Mouse (Mus musculus) spleen, adult 2 months (tissue): ENCODE data around the gene Fgfr2. TPM values are rescaled to one million over a fixed set of nuclear protein-coding genes. Genes with fewer than 3 reads are reported as not detected.

ENCODE experiments used
- DNase-seq, 2 experiments: peaks; one replicate each; pipeline versions ENCODE4 v3.0.0 to v3.0.0-alpha.2; 2012 to 2021; ENCODE audit warnings: low spot score in 2 of 2, low read depth in 1 of 2
- H3K27ac ChIP-seq: fragments of 200-500 bp; 2 replicates; pipeline ENCODE4 v1.5.1; 2012; ENCODE audit warnings: low read length, inconsistent platforms; ENCODE audit not compliant: insufficient read depth
- H3K27me3 ChIP-seq: fragments of 200-500 bp; 2 replicates; pipeline ENCODE4 v1.6.1; 2012; ENCODE audit warnings: mild to moderate bottlenecking, moderate library complexity, low read length, inconsistent platforms; ENCODE audit not compliant: control insufficient read depth, insufficient read depth
- H3K36me3 ChIP-seq: fragments of 200-500 bp; 2 replicates; pipeline ENCODE4 v1.6.1; 2012; ENCODE audit warnings: mild to moderate bottlenecking, low read length, inconsistent platforms; ENCODE audit not compliant: control insufficient read depth, insufficient read depth
- H3K4me1 ChIP-seq: fragments of 200-500 bp; 2 replicates; pipeline ENCODE4 v1.6.1; 2011; ENCODE audit warnings: inconsistent platforms; ENCODE audit not compliant: control insufficient read depth, insufficient read depth, insufficient read length
- H3K4me3 ChIP-seq: fragments of 200-500 bp; 2 replicates; pipeline ENCODE4 v1.5.1; 2011; ENCODE audit warnings: mild to moderate bottlenecking, inconsistent platforms; ENCODE audit not compliant: insufficient read depth, insufficient read length; ENCODE audit errors: extremely low read depth
- CTCF ChIP-seq: fragments of 200-500 bp; IDR thresholded peaks from 2 replicates; pipeline ENCODE4 v1.5.1; 2011; ENCODE audit warnings: mild to moderate bottlenecking, inconsistent platforms; ENCODE audit not compliant: insufficient read depth, insufficient read length, insufficient replicate concordance; ENCODE audit errors: extremely low read depth
- POLR2A ChIP-seq: fragments of 200-500 bp; IDR thresholded peaks from 2 replicates; pipeline ENCODE4 v1.6.1; 2011; ENCODE audit warnings: low read depth, low read length, inconsistent platforms
- WGBS: fragments of 180-500 bp; shearing (Covaris S2); methylation state at CpG from one replicate; pipeline ENCODE4 v1.1.7; 2018; 5-methylcytosine and 5-hydroxymethylcytosine counted together
- polyA plus RNA-seq: library from polyadenylated mRNA; depleted of rRNA; stranded (reverse); fragments of >200 nt; gene quantifications from 2 replicates; pipeline ENCODE4 v1.2.3, GENCODE M21; 2012

Fgfr2 gene
- polyA plus RNA-seq, 1 experiment, result 1.6 TPM

DNA sequence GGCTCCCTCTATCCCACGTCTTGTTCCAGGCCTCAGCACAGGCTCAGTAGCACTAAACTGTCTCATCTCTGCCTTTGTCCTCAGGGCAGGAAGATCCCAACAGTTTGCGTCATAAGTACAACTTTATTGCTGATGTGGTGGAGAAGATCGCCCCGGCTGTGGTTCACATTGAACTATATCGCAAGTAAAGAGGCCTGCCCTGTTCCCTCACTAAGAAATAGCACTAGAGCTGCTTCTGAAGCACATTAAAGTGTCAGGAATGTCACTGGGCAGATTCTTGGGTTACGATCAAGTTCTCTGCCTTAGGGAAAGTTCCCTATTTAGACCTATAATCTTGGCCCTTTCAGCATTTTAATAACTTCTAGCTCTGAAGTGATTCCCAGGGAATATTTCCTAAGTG, 2161.7 kb downstream of the Fgfr2 start:
- no peak for DNase-seq
- Histone ChIP-seq H3K36me3 (no peaks in the 10 kb centered on the region), H3K27me3 (no peaks in the 10 kb centered on the region), H3K4me3 (no peak overlapping the region), H3K27ac (no peak overlapping the region), H3K4me1 (no peaks in the 10 kb centered on the region)
- TF ChIP-seq CTCF (no peak), POLR2A (no peak)
- 88% methylated on average over 6 of the region's 6 CpGs for WGBS

DNA sequence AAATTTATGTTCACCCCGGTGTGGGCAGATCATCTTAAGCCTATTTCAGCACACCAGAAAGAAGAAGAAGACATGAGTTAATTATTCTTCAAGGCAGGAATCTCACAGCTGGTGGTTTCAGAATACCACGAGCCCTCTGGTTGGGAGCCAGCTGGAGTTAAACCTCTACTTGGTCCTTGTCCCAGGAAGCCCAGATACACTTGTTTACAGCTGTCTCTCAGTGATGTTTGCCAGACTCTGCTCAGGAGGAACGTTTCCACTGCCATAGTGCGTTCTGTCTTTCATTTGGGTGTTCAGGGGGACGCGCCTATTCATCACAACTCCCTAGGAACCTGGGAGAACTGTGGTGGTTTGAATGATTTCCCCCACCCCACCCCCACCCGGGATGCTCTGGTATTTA, 2163.3 kb downstream of the Fgfr2 start:
- Histone ChIP-seq H3K36me3 (no peaks in the 10 kb centered on the region), H3K27ac (no peak overlapping the region), H3K4me3 (no peak overlapping the region), H3K4me1 (no peaks in the 10 kb centered on the region), H3K27me3 (no peaks in the 10 kb centered on the region)
- no peak for DNase-seq
- WGBS, result 45% methylated on average over 7 of the region's 7 CpGs
- no peak for TF ChIP-seq CTCF
- no peak for TF ChIP-seq POLR2A

DNA sequence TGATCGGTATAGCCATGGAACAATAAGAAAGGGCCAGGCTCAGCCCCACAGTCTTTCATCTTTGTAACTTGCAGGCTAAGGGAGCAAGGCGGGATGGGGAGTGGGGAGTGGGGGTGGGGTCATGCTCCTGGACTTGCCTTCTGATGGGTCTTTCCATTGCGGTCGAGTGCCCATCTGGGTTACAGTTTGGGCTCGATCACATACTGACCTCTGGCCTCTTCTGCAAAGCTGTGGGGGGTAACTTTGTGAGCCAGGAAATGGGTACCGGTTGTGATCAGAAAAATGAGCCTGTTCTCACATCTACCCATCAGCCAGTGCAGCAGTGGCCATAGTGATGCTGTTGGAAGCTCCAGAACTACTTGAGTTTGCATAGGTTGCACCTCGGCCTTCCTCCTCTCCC, 2164.6 kb downstream of the Fgfr2 start:
- DNase-seq, result no peak
- Histone ChIP-seq H3K36me3 (no peaks in the 10 kb centered on the region), H3K27ac (no peak overlapping the region; the same call in 1 of the 2 replicates), H3K4me3 (no peak overlapping the region), H3K4me1 (no peaks in the 10 kb centered on the region), H3K27me3 (no peaks in the 10 kb centered on the region)
- WGBS, result 83% methylated on average over 7 of the region's 7 CpGs
- no peak for TF ChIP-seq POLR2A
- no peak for TF ChIP-seq CTCF

- no peak overlapping the region for H3K4me3 ChIP-seq
- no peaks in the 10 kb centered on the region for H3K4me1 ChIP-seq
- 88% methylated on average over 10 of the region's 10 CpGs for WGBS
- no peaks in the 10 kb centered on the region for H3K27me3 ChIP-seq
- H3K36me3 ChIP-seq, result no peaks in the 10 kb centered on the region
- DNase-seq, result no peak
- H3K27ac ChIP-seq, result no peak overlapping the region
- no peak for TF ChIP-seq POLR2A
- no peak for TF ChIP-seq CTCF
These were observed 2169.0 kb downstream of the Fgfr2 start for GRCm38 (mm10) chr7:130954177-130954601.

- WGBS, result 86% methylated on average over 10 of the region's 10 CpGs
- Histone ChIP-seq H3K27me3 (no peaks in the 10 kb centered on the region), H3K4me1 (no peaks in the 10 kb centered on the region), H3K4me3 (no peak overlapping the region), H3K36me3 (no peaks in the 10 kb centered on the region), H3K27ac (no peak overlapping the region)
- no peak for DNase-seq
- no peak for TF ChIP-seq CTCF
- TF ChIP-seq POLR2A, result no peak
These were observed 2169.8 kb downstream of the Fgfr2 start for GRCm38 (mm10) chr7:130953376-130953775.

- WGBS, result 85% methylated on average over 5 of the region's 5 CpGs
- no peak for DNase-seq
- TF ChIP-seq POLR2A (no peak), CTCF (no peak)
- Histone ChIP-seq H3K4me1 (no peaks in the 10 kb centered on the region), H3K4me3 (no peak overlapping the region), H3K27me3 (no peaks in the 10 kb centered on the region), H3K27ac (no peak overlapping the region), H3K36me3 (no peaks in the 10 kb centered on the region)
These were observed 2172.1 kb downstream of the Fgfr2 start for GRCm38 (mm10) chr7:130951004-130951403.

DNA sequence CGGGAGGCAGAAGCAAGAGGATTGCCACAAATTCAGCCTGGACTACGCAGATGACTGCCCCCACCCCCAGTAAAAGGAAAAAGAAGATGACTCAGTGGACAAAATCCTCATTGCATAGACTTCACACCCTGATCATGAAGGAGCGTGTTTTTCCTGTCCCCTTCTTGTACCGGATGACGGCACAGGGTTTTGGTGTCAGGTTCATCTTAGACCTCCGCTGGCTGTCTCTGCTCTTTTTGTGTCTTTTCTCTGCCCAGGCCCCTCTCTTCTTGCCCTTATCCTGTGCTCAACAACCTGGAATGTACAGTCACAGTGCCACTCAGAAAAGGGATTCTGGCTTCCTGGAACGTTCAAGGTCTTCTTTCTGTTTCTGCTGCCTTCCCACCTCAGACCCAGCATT, 2172.7 kb downstream of the Fgfr2 start:
- no peak overlapping the region for H3K27ac ChIP-seq
- no peaks in the 10 kb centered on the region for H3K36me3 ChIP-seq
- no peaks in the 10 kb centered on the region for H3K27me3 ChIP-seq
- no peak overlapping the region for H3K4me3 ChIP-seq
- no peak for DNase-seq
- TF ChIP-seq POLR2A, result no peak
- TF ChIP-seq CTCF, result no peak
- 88% methylated on average over 7 of the region's 7 CpGs for WGBS
- no peaks in the 10 kb centered on the region for H3K4me1 ChIP-seq
